11 mouse cellular contexts compared by ENCODE assay signal in genomic region chr11:98787691-98788090, GRCm38 (mm10). TPM values are rescaled to one million over a fixed set of nuclear protein-coding genes. Genes with fewer than 3 reads are reported as not detected.
A peak's percentile ranks its signal among the peaks of the same experiment; 100 is the strongest.
DNase-seq lines count a peak whose midpoint lies in the region; ATAC-seq and TF ChIP-seq lines count a peak whose summit lies in the region.
"Had no signal": no experiment of that assay in that cellular context is flagged by ENCODE, and none has a peak within 500 bp of the region (broad histone marks: within the 10 kb centered on the region; RNA-seq: fewer than 3 reads in every experiment).

No protein-coding gene starts in this region.

- no peak for TF ChIP-seq POLR2A in kidney, adult 2 months (IDR thresholded peaks at IDR 0.05; ENCODE audit: low read depth, low read length)

- H3K36me3 ChIP-seq in kidney, adult 2 months (ENCODE audit: control insufficient read depth, insufficient read depth, low read length) = no peaks in the 10 kb centered on the region
- no peaks in the 10 kb centered on the region for H3K36me3 ChIP-seq in intestine, embryonic 15.5 days
- H3K36me3 ChIP-seq in midbrain, embryonic 16.5 days (ENCODE audit: control insufficient read depth, insufficient read depth, low read length) = no peaks in the 10 kb centered on the region
- H3K36me3 ChIP-seq: hindbrain, embryonic 15.5 days had no signal

- DNase-seq in CD4-positive, CD25-positive, alpha-beta regulatory T cell, adult 2 months (ENCODE audit: low read depth, low spot score) = peak; percentile 60
- DNase-seq in kidney, adult 2 months = peak; percentile 29
- DNase-seq in kidney, adult 11 months = no peak
- DNase-seq in A20 (ENCODE audit: low read depth, low spot score) = peak; percentile 49
- DNase-seq in ovary, postnatal 10 days (ENCODE audit: low spot score) = no peak
- DNase-seq: cerebellum, adult 9-11 months had no signal

- TF ChIP-seq CTCF in kidney, adult 2 months (conservative IDR thresholded peaks at IDR 0.05; ENCODE audit: insufficient read depth, insufficient read length, low read depth, low read length) = 0 out of 2 replicates have a peak, but pooled peaks have one; percentile 16

- no peaks in the 10 kb centered on the region for H3K27me3 ChIP-seq in kidney, adult 2 months (replicated peaks; ENCODE audit: control insufficient read depth, insufficient read depth, low read length)
- no peaks in the 10 kb centered on the region for H3K27me3 ChIP-seq in intestine, embryonic 15.5 days (replicated peaks)
- H3K27me3 ChIP-seq in midbrain, embryonic 16.5 days (ENCODE audit: control insufficient read depth, insufficient read depth, low read depth, low read length) = no peaks in the 10 kb centered on the region
- H3K27me3 ChIP-seq: forebrain, embryonic 13.5 days; hindbrain, embryonic 15.5 days had no signal

- peak overlapping the region; percentile 61; the same call in 1 of the 2 replicates for H3K27ac ChIP-seq in kidney, adult 2 months (ENCODE audit: insufficient read depth, low read depth, low read length)
- H3K27ac ChIP-seq in intestine, embryonic 15.5 days = peak overlapping the region; percentile 93; the same call in 1 of the 2 replicates
- no peak overlapping the region for H3K27ac ChIP-seq in midbrain, embryonic 16.5 days (ENCODE audit: low read length)

- H3K9ac ChIP-seq in intestine, embryonic 15.5 days = no peak overlapping the region
- no peak overlapping the region for H3K9ac ChIP-seq in midbrain, embryonic 16.5 days (ENCODE audit: low read depth, low read length)
- H3K9ac ChIP-seq: forebrain, embryonic 13.5 days; hindbrain, embryonic 15.5 days had no signal

- no peaks in the 10 kb centered on the region for H3K9me3 ChIP-seq in intestine, embryonic 15.5 days
- no peaks in the 10 kb centered on the region for H3K9me3 ChIP-seq in midbrain, embryonic 16.5 days (replicated peaks; ENCODE audit: control insufficient read depth, low read length, poor library complexity, severe bottlenecking)
- H3K9me3 ChIP-seq: forebrain, embryonic 13.5 days; hindbrain, embryonic 15.5 days had no signal

- H3K4me1 ChIP-seq in kidney, adult 2 months (ENCODE audit: control insufficient read depth, insufficient read depth, low read length) = peaks cover 29% of the 10 kb centered on the region
- peaks cover 58% of the 10 kb centered on the region for H3K4me1 ChIP-seq in intestine, embryonic 15.5 days (replicated peaks)
- peaks cover 19% of the 10 kb centered on the region for H3K4me1 ChIP-seq in midbrain, embryonic 16.5 days (ENCODE audit: control insufficient read depth, insufficient read depth, low read length)

- H3K4me3 ChIP-seq in kidney, adult 2 months (ENCODE audit: insufficient read depth, low read depth, low read length) = no peak overlapping the region
- no peak overlapping the region for H3K4me3 ChIP-seq in intestine, embryonic 15.5 days (replicated peaks)
- H3K4me3 ChIP-seq in midbrain, embryonic 16.5 days (ENCODE audit: low read depth, low read length) = no peak overlapping the region

- WGBS in kidney, adult 2 months = 78% methylated on average over 1 of the region's 1 CpGs
- WGBS in intestine, embryonic 15.5 days = 86% methylated on average over 1 of the region's 1 CpGs
- WGBS in midbrain, embryonic 16.5 days = 92% methylated on average over 1 of the region's 1 CpGs

- ATAC-seq in CD4-positive, CD25-positive, alpha-beta regulatory T cell, adult 4 months = no peak
- ATAC-seq in intestine, embryonic 15.5 days = no peak
- no peak for ATAC-seq in midbrain, embryonic 16.5 days

- H3K4me2 ChIP-seq in intestine, embryonic 15.5 days (replicated peaks) = no peak overlapping the region
- no peak overlapping the region for H3K4me2 ChIP-seq in midbrain, embryonic 16.5 days (ENCODE audit: low read length)

RNA-seq across cellular contexts. Expression of gene Msl1, which starts 7.6 kb away (rescaled TPM):
- 10 to 100 TPM; 22.3 to 24.8 TPM for polyA plus RNA-seq in CD4-positive, CD25-positive, alpha-beta regulatory T cell, adult 4 months (2017; shearing (Covaris generic))
- polyA plus RNA-seq in kidney, adult 2 months (2012; rRNA removed) = 23.5 and 24.5 TPM in 2 replicates
- polyA plus RNA-seq in intestine, embryonic 15.5 days (2015; fragmentation: Nextera tagmentation; extraction: Ambion mirVana) = 18.9 and 19.7 TPM in 2 replicates
- polyA plus RNA-seq in midbrain, embryonic 16.5 days (2015; fragmentation: Nextera tagmentation; extraction: Ambion mirVana) = 29.2 and 33.2 TPM in 2 replicates

RNA-seq across cellular contexts. Expression of gene Nr1d1, which starts 12.6 kb away (rescaled TPM):
- polyA plus RNA-seq in CD4-positive, CD25-positive, alpha-beta regulatory T cell, adult 4 months (2017; shearing (Covaris generic)) = 10 to 100 TPM in 1 of 2 experiments, 1 to 10 TPM in 1; 4.9 to 12.3 TPM
- polyA plus RNA-seq in kidney, adult 2 months (2012; rRNA removed) = 140 and 155 TPM in 2 replicates
- 2.6 and 2.7 TPM in 2 replicates for polyA plus RNA-seq in intestine, embryonic 15.5 days (2015; fragmentation: Nextera tagmentation; extraction: Ambion mirVana)
- 3.5 and 5.2 TPM in 2 replicates for polyA plus RNA-seq in midbrain, embryonic 16.5 days (2015; fragmentation: Nextera tagmentation; extraction: Ambion mirVana)

RNA-seq across cellular contexts. Expression of gene Casc3, which starts 17.0 kb away (rescaled TPM):
- polyA plus RNA-seq in CD4-positive, CD25-positive, alpha-beta regulatory T cell, adult 4 months (2017; shearing (Covaris generic)) = 10 to 100 TPM; 13.6 to 14.5 TPM
- polyA plus RNA-seq in kidney, adult 2 months (2012; rRNA removed) = 21.0 and 24.5 TPM in 2 replicates
- 28.2 and 29.8 TPM in 2 replicates for polyA plus RNA-seq in intestine, embryonic 15.5 days (2015; fragmentation: Nextera tagmentation; extraction: Ambion mirVana)
- 47.0 and 51.7 TPM in 2 replicates for polyA plus RNA-seq in midbrain, embryonic 16.5 days (2015; fragmentation: Nextera tagmentation; extraction: Ambion mirVana)

RNA-seq across cellular contexts. Expression of gene Thra, which starts 47.3 kb away (rescaled TPM):
- polyA plus RNA-seq in CD4-positive, CD25-positive, alpha-beta regulatory T cell, adult 4 months (2017; shearing (Covaris generic)) = 1 to 10 TPM; 4.8 to 5.7 TPM
- 92.7 and 97.2 TPM in 2 replicates for polyA plus RNA-seq in kidney, adult 2 months (2012; rRNA removed)
- 42.7 and 45.5 TPM in 2 replicates for polyA plus RNA-seq in intestine, embryonic 15.5 days (2015; fragmentation: Nextera tagmentation; extraction: Ambion mirVana)
- 139 and 149 TPM in 2 replicates for polyA plus RNA-seq in midbrain, embryonic 16.5 days (2015; fragmentation: Nextera tagmentation; extraction: Ambion mirVana)

RNA-seq across cellular contexts. Expression of gene Rapgefl1, which starts 48.9 kb away (rescaled TPM):
- under 1 TPM in 1 of 2 experiments, not detected in 1; 0.48 TPM for polyA plus RNA-seq in CD4-positive, CD25-positive, alpha-beta regulatory T cell, adult 4 months (2017; shearing (Covaris generic))
- 4.2 and 4.7 TPM in 2 replicates for polyA plus RNA-seq in kidney, adult 2 months (2012; rRNA removed)
- 1.1 and 1.2 TPM in 2 replicates for polyA plus RNA-seq in intestine, embryonic 15.5 days (2015; fragmentation: Nextera tagmentation; extraction: Ambion mirVana)
- polyA plus RNA-seq in midbrain, embryonic 16.5 days (2015; fragmentation: Nextera tagmentation; extraction: Ambion mirVana) = 9.6 and 10.6 TPM in 2 replicates

Comparison
In these comparisons a context has a peak if more than half of its experiments do, and no peak if none do; other contexts are left out.
1. DNase-seq: peak in CD4-positive, CD25-positive, alpha-beta regulatory T cell, adult 2 months (single experiment), kidney, adult 2 months (single experiment) and A20 (single experiment); none in kidney, adult 11 months (single experiment) and ovary, postnatal 10 days (single experiment).
2. RNA of gene Nr1d1, which starts 12.6 kb away (polyA plus RNA-seq): 140 to 155 TPM in kidney, adult 2 months; 4.9 to 12.3 TPM in CD4-positive, CD25-positive, alpha-beta regulatory T cell, adult 4 months, 3.5 to 5.2 TPM in midbrain, embryonic 16.5 days and 2.6 to 2.7 TPM in intestine, embryonic 15.5 days; every median in the first group is over 10 times any median in the second.